Mouse (Mus musculus): ENCODE results near the gene Elfn1. TPM values are rescaled to one million over a fixed set of nuclear protein-coding genes. Genes with fewer than 3 reads are reported as not detected.

Elfn1 gene
- polyA plus RNA-seq, 1 experiment from 2014 or later, result 0.26 TPM

DNA sequence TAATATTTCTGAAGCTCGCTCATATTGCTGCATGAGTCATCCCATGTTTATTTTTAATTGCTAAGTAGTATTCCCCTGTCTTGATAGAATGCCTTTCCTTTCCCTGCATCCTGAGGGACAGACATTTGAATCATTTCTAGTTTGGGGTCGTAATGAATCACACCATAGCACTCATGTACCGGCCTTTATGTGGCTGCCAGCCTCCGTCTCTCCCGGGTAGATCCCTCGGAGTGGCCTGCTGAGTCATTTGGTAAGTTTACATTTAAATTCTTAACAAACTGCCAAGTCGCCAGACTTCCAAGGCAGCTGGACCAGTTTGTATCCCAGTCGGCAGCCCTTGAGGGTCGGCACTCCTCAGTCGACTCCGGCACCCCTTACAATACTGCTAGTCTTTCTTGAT lies 13.9 kb downstream of the Elfn1 start:
- H3K9ac ChIP-seq, result no peak overlapping the region
- H3K36me3 ChIP-seq, result no peaks in the 10 kb centered on the region
- no peak overlapping the region for H3K4me3 ChIP-seq (replicated peaks)
- ATAC-seq (replicated peaks; ENCODE audit: low FRiP score), result no peak
- H3K4me1 ChIP-seq, result no peaks in the 10 kb centered on the region
- no peaks in the 10 kb centered on the region for H3K9me3 ChIP-seq (replicated peaks)
- H3K27ac ChIP-seq, result no peak overlapping the region
- no peak overlapping the region for H3K4me2 ChIP-seq
- WGBS, result 71% methylated on average over 11 of the region's 11 CpGs
- H3K27me3 ChIP-seq, result peaks cover 20% of the 10 kb centered on the region

DNA sequence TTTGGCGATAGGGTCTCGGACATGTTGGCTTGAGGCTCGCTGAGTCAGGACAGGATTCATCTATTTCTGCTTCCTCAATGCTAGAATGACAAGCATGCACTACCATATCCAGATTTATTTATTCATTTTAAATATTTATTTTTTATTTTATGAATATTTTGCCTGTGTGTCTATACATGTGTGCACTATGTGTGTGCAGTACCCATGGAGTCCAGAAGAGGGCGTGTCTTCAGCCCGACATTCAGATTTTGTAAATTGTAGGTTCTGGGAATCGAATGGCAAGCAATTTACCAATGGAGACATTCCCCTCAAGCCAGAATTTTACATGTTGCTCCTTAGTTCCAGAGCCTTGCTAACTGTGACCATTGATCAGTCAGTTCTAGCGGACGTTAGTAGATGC lies 16.1 kb downstream of the Elfn1 start:
- ATAC-seq (replicated peaks; ENCODE audit: low FRiP score), result no peak
- no peak overlapping the region for H3K4me3 ChIP-seq (replicated peaks)
- no peak overlapping the region for H3K4me2 ChIP-seq
- WGBS, result 90% methylated on average over 8 of the region's 8 CpGs
- H3K9me3 ChIP-seq (replicated peaks), result no peaks in the 10 kb centered on the region
- no peak overlapping the region for H3K9ac ChIP-seq
- peaks cover 12% of the 10 kb centered on the region for H3K27me3 ChIP-seq
- H3K4me1 ChIP-seq, result no peaks in the 10 kb centered on the region
- H3K27ac ChIP-seq, result no peak overlapping the region
- H3K36me3 ChIP-seq, result no peaks in the 10 kb centered on the region

DNA sequence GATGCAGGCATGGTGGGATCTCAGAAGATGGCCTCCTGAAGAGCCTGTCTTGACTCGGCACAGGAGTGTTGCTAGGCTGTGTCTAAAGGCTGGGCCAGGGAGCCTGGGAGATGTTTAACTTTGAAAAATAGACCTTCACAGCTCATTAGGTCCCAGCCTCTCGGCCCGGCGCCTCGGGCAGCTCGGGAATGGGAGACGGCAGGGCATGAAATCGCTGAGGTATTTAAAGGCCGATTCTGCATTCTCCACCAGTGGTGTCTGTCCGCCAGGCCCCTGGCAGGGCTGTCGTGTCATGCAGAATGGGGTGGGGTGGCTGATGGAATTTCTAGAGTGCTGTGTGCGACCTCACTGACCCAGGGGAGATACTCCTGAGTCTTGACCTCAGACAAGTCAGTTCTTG lies 22.4 kb downstream of the Elfn1 start:
- H3K9ac ChIP-seq, result no peak overlapping the region
- no peaks in the 10 kb centered on the region for H3K36me3 ChIP-seq
- no peak overlapping the region for H3K4me2 ChIP-seq
- no peak overlapping the region for H3K4me3 ChIP-seq (replicated peaks)
- ATAC-seq (replicated peaks; ENCODE audit: low FRiP score), result peak; percentile 59
- peak overlapping the region; percentile 73 for H3K27ac ChIP-seq
- WGBS, result 43% methylated on average over 12 of the region's 12 CpGs
- peaks cover 15% of the 10 kb centered on the region; the same call in 1 of the 2 replicates for H3K27me3 ChIP-seq
- H3K9me3 ChIP-seq (replicated peaks), result no peaks in the 10 kb centered on the region
- H3K4me1 ChIP-seq, result peaks cover 40% of the 10 kb centered on the region

DNA sequence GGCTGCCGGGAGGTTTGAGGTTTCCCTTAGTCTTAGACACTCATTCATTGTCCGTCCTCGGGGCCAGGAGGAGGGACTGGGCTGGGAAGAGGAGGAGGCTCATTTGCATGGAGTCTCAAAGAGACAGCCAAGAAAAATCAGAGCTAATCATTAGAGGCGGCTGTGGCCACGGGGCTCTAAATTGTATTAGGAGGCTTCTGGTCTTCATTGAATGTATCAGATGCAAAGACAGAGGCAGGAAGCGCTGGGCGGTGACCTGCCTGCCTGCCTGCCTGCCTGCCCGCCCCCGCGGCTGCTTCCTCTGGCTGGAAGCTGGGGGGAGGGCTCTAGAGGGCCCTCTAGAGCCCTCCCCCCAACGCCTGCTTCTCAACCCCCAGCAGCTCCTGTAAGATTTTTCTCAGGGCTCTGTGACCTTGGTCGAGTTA lies 23.2 kb downstream of the Elfn1 start:
- H3K9ac ChIP-seq, result no peak overlapping the region
- 0% methylated on average over 12 of the region's 12 CpGs for WGBS
- H3K27ac ChIP-seq, result peak overlapping the region; percentile 73
- peaks cover 40% of the 10 kb centered on the region for H3K4me1 ChIP-seq
- H3K9me3 ChIP-seq (replicated peaks), result no peaks in the 10 kb centered on the region
- peaks cover 21% of the 10 kb centered on the region; the same call in 1 of the 2 replicates for H3K27me3 ChIP-seq
- H3K36me3 ChIP-seq, result no peaks in the 10 kb centered on the region
- ATAC-seq (replicated peaks; ENCODE audit: low FRiP score), result 0 out of 2 replicates have a peak, but pooled peaks have one; percentile 18
- peak overlapping the region; percentile 17; the same call in 1 of the 2 replicates for H3K4me3 ChIP-seq (replicated peaks)
- peak overlapping the region; percentile 50 for H3K4me2 ChIP-seq

DNA sequence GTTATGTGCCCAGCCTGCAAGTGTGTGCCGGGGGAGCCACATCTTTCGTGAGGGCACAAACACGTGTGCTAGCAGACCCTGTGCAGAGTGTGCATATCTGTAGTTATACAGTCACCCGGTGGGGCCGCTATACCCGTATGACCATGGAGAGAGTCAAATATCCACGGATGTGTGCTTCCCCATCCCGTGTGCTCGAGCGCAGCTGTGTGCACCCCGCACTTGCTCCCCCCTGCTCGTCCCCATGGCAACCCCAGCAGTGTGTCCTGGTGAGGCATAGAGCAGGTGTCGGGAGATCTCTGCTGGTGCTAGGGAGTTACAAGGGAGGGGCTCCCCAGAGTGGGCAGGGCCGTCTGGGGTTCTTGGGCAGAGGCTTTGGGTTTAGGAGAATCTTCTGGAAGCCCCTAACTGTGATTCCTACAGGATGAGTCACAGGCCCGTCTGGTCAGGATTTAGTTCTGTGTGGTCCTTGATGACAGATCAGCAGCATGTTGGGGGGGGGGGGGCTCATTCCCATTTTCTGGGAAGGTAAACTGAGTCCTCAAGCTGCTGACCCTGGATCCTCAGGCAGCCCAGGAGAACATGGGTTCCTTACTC lies 24.3 kb downstream of the Elfn1 start:
- 37% methylated on average over 15 of the region's 15 CpGs for WGBS
- Histone ChIP-seq H3K4me2 (peak overlapping the region; percentile 24), H3K9ac (no peak overlapping the region), H3K9me3 (replicated peaks) (no peaks in the 10 kb centered on the region), H3K4me1 (peaks cover 46% of the 10 kb centered on the region), H3K27ac (peak overlapping the region; percentile 75), H3K4me3 (replicated peaks) (no peak overlapping the region), H3K27me3 (peaks cover 24% of the 10 kb centered on the region; the same call in 1 of the 2 replicates), H3K36me3 (no peaks in the 10 kb centered on the region)
- peak; percentile 15; the same call in 1 of the 2 replicates for ATAC-seq (replicated peaks; ENCODE audit: low FRiP score)

DNA sequence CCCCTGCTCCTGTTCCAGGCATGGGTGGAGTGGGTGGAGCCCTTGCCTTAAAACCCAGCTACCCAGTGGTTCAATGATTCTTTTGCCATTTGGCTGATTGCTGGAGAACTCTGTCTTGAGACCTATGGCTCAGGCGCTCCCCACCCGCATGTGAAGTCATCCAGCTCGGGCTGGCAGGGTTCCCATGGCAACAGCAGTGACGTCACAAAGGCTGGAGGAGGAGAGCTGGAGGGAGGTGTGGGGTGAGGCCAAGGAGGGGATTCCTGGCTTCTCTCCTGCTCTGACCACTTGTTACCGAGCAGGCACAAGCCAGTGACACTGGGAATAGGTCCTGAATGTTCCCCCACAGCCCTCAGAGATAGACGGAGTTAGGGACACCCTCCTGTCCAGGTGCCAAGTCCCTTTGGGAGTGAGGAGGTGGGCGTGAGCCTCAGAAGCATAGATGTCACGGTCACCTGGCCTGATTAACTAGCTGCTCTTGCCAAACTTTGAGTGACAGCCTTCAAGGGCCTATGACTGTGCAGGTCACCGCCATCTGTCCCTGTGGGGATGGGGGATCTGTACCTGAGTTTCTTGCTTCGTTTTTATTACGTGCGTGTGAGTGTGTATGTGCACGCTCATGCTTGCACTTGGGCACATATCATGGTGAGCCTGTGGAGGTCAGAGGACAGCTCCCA lies 25.0 kb downstream of the Elfn1 start:
- H3K4me1 ChIP-seq, result peaks cover 46% of the 10 kb centered on the region
- 31% methylated on average over 13 of the region's 13 CpGs for WGBS
- no peaks in the 10 kb centered on the region for H3K36me3 ChIP-seq
- no peaks in the 10 kb centered on the region for H3K9me3 ChIP-seq (replicated peaks)
- H3K4me2 ChIP-seq, result peak overlapping the region; percentile 24
- H3K27ac ChIP-seq, result peak overlapping the region; percentile 75
- H3K4me3 ChIP-seq (replicated peaks), result no peak overlapping the region
- ATAC-seq (replicated peaks; ENCODE audit: low FRiP score), result peak; percentile 74
- no peak overlapping the region for H3K9ac ChIP-seq
- peaks cover 18% of the 10 kb centered on the region; the same call in 1 of the 2 replicates for H3K27me3 ChIP-seq

DNA sequence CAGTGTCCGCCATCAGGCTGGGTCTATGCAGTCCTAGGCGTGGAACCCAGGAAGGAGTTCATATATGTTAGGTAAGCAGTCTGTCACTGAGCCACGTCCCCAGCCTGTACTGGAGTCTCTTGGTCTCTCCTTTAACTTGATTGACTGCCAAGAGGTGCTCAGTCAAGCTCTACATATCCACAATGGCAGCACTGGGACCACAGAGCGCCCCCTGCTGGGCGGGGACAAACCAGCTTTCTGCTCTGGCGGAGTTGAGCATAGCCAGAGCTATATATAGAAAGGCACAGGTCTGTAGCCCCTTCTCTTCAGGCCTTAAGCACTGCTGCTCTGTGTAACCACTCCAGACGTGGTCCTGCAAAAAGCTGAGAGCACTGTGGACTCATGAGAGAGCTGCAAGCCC lies 25.7 kb downstream of the Elfn1 start:
- H3K4me2 ChIP-seq, result no peak overlapping the region
- H3K4me1 ChIP-seq, result peaks cover 46% of the 10 kb centered on the region
- no peak for ATAC-seq (replicated peaks; ENCODE audit: low FRiP score)
- H3K36me3 ChIP-seq, result no peaks in the 10 kb centered on the region
- H3K27ac ChIP-seq, result peak overlapping the region; percentile 75; the same call in 1 of the 2 replicates
- peaks cover 18% of the 10 kb centered on the region; the same call in 1 of the 2 replicates for H3K27me3 ChIP-seq
- WGBS, result 54% methylated on average over 7 of the region's 7 CpGs
- H3K9ac ChIP-seq, result no peak overlapping the region
- H3K4me3 ChIP-seq (replicated peaks), result no peak overlapping the region
- no peaks in the 10 kb centered on the region for H3K9me3 ChIP-seq (replicated peaks)

DNA sequence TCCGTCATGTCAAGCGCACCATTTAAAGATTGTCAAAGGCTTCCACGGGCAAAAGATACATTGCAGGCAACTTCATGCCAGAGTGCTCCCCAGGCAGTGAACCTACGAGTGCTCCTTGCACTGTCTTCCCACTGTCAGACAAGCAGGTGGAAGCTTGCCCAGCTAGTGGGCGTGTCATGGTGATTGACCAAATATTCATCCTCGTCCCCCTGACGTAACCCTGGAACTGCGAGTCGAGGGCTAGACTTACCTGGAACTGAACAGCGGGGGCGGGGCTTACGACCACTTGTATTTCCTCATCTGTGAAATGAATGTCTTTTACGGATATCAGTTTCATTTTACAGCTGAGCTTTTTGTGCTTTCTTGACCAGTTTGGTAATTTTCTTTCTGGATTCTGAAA lies 28.7 kb downstream of the Elfn1 start:
- no peak overlapping the region for H3K4me3 ChIP-seq (replicated peaks)
- peaks cover 26% of the 10 kb centered on the region for H3K4me1 ChIP-seq
- WGBS, result 55% methylated on average over 13 of the region's 13 CpGs
- H3K36me3 ChIP-seq, result no peaks in the 10 kb centered on the region
- H3K4me2 ChIP-seq, result no peak overlapping the region; the same call in 1 of the 2 replicates
- H3K27ac ChIP-seq, result no peak overlapping the region
- ATAC-seq (replicated peaks; ENCODE audit: low FRiP score), result no peak
- peaks cover 18% of the 10 kb centered on the region; the same call in 1 of the 2 replicates for H3K27me3 ChIP-seq
- H3K9me3 ChIP-seq (replicated peaks), result no peaks in the 10 kb centered on the region
- H3K9ac ChIP-seq, result no peak overlapping the region

DNA sequence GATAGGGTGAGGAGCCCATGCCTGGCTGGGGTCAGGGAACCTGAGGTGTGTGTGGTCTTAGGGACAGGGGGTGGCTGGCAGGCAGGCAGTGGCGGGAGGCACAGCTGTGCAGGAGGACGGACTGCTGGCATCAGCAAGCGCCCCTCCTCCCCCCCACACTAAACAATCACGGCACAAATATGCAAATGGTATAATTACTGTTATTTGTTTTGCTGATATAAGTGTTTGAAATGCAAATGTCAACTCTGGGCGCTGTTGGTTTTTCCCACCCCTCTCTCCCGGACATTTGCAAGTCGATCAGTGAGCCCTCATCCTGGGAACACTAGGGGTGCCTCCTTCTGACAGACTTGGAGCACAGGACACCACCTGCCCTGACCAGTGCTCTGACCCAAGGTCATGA lies 37.0 kb downstream of the Elfn1 start:
- Histone ChIP-seq H3K9ac (no peak overlapping the region), H3K4me3 (replicated peaks) (no peak overlapping the region), H3K27ac (no peak overlapping the region), H3K4me1 (peaks cover 5% of the 10 kb centered on the region; the same call in 1 of the 2 replicates), H3K27me3 (no peaks in the 10 kb centered on the region), H3K4me2 (no peak overlapping the region), H3K36me3 (no peaks in the 10 kb centered on the region), H3K9me3 (replicated peaks) (no peaks in the 10 kb centered on the region)
- 24% methylated on average over 7 of the region's 7 CpGs for WGBS
- ATAC-seq (replicated peaks; ENCODE audit: low FRiP score), result no peak

DNA sequence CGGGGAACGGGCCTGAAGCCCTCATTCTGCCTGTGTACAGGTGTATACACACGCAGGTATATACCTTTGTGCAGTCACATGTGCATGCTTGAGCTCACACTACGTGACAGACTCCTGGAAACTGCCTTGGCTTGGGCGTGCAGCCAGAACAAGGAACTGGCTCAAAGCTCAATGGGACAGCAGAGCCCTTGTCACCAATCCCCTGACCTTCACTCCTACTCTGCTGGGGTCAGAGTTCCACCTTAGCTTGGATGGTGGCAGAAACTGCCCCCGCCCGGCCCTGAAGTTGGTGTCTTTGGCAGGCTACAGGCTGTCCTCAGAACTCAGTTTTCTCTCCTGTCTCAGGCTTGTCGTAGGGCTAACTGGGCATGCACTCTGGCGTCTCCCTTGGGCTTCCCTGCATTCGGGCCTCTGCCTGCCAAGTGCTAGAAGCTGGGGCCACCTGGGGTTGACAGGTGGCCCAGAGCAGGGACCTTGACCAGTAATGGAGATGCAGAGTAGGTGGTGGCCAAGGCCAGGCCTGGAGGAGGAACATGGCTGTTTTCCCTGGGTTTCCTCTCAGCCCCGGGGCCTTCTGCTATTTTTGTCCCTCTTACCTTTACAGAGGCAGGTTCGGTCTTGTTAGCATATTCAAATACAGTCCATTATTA lies 38.1 kb downstream of the Elfn1 start:
- WGBS, result 60% methylated on average over 12 of the region's 12 CpGs
- Histone ChIP-seq H3K4me2 (no peak overlapping the region), H3K27me3 (no peaks in the 10 kb centered on the region), H3K9me3 (replicated peaks) (no peaks in the 10 kb centered on the region), H3K27ac (no peak overlapping the region), H3K9ac (no peak overlapping the region), H3K36me3 (no peaks in the 10 kb centered on the region), H3K4me3 (replicated peaks) (no peak overlapping the region), H3K4me1 (peaks cover 10% of the 10 kb centered on the region)
- no peak for ATAC-seq (replicated peaks; ENCODE audit: low FRiP score)

DNA sequence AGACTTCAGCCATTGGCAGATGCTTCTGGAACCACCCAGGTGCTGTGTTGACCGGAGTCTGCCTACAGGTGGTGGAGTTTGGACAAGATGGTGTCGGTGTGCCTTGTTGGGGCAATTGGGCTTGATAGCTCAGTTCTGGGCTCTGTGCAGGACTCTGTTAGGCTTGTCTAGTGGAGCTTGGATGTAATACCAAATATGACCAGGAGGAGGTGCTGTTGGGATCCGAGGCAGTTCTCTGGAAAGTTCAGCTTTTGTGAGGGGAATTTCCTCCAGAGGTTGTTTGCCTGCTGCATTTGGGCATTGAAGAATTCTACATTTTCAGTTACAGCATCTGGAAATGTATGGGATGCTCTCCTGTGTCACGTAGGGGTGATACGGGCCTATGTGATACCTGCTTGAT lies 39.7 kb downstream of the Elfn1 start:
- no peaks in the 10 kb centered on the region for H3K9me3 ChIP-seq (replicated peaks)
- no peak overlapping the region for H3K27ac ChIP-seq
- no peak overlapping the region for H3K9ac ChIP-seq
- no peaks in the 10 kb centered on the region for H3K27me3 ChIP-seq
- H3K4me3 ChIP-seq (replicated peaks), result no peak overlapping the region
- WGBS, result 92% methylated on average over 5 of the region's 5 CpGs
- no peak for ATAC-seq (replicated peaks; ENCODE audit: low FRiP score)
- H3K4me1 ChIP-seq, result peaks cover 10% of the 10 kb centered on the region
- H3K4me2 ChIP-seq, result no peak overlapping the region
- H3K36me3 ChIP-seq, result no peaks in the 10 kb centered on the region

DNA sequence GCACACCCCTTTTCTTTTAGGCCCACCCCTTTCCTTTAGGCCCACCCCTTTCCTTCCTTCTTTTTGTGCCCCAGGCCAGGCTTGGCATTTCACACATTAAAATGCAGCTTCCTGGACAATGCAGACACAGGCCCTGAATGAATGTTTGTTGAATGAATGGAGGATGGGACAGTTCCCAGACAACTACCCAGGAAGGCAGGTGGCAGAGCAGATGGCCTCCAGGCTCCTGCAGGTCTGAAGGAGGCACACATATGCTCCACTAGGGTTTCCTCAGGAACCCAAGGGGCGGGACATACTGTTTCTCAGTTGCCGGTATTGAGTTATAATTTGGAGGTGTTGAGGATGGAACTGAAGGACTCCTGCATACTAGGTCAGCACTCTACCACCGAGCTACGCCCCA lies 40.8 kb downstream of the Elfn1 start:
- no peaks in the 10 kb centered on the region for H3K36me3 ChIP-seq
- no peak for ATAC-seq (replicated peaks; ENCODE audit: low FRiP score)
- H3K9ac ChIP-seq, result no peak overlapping the region
- WGBS, result 91% methylated on average over 4 of the region's 4 CpGs
- H3K27me3 ChIP-seq, result no peaks in the 10 kb centered on the region
- peaks cover 14% of the 10 kb centered on the region for H3K4me1 ChIP-seq
- H3K4me3 ChIP-seq (replicated peaks), result no peak overlapping the region
- no peak overlapping the region for H3K4me2 ChIP-seq
- no peak overlapping the region for H3K27ac ChIP-seq
- no peaks in the 10 kb centered on the region for H3K9me3 ChIP-seq (replicated peaks)
